Mouse (Mus musculus) liver, embryonic 16.5 days (tissue): ENCODE measurements at regions not wholly inside any gene's neighbourhood (a gene's known extent, or its start where the extent isn't known, plus 50 kb on each side); places are given as distances from the start of the nearest gene placed in this dataset.

Experiments
- ATAC-seq: fragments of 200-750 bp; cut with Nextera tagmentation; 2 replicates; pipeline ENCODE4 v1.8.0; 2017; ENCODE audit warnings: low read depth, mild to moderate bottlenecking, moderate number of reproducible peaks, moderate library complexity
- H3K27ac ChIP-seq: fragments of 300-500 bp; sonication (generic); 2 replicates; pipeline ENCODE4 v1.5.1; 2014; ENCODE audit warnings: mild to moderate bottlenecking, low read length
- H3K27me3 ChIP-seq: fragments of 300-500 bp; sonication (generic); 2 replicates; pipeline ENCODE4 v1.6.1; 2014; ENCODE audit warnings: low read depth, low read length, mixed read lengths; ENCODE audit not compliant: control insufficient read depth, insufficient read depth
- H3K36me3 ChIP-seq: fragments of 300-500 bp; sonication (generic); 2 replicates; pipeline ENCODE4 v1.6.1; 2014; ENCODE audit warnings: mild to moderate bottlenecking; ENCODE audit not compliant: control insufficient read depth, insufficient read depth
- H3K4me1 ChIP-seq: fragments of 300-500 bp; sonication (generic); 2 replicates; pipeline ENCODE4 v1.6.1; 2014; ENCODE audit warnings: low read depth, low read length, mixed read lengths; ENCODE audit not compliant: control insufficient read depth
- H3K4me2 ChIP-seq: fragments of 300-500 bp; sonication (generic); 2 replicates; pipeline ENCODE4 v1.6.1; 2014; ENCODE audit warnings: low read depth, low read length, mixed read lengths
- H3K4me3 ChIP-seq: fragments of 300-500 bp; sonication (generic); 2 replicates; pipeline ENCODE4 v1.5.1; 2014; ENCODE audit warnings: low read depth, mild to moderate bottlenecking, low read length
- H3K9ac ChIP-seq: fragments of 300-500 bp; sonication (generic); 2 replicates; pipeline ENCODE4 v1.6.1; 2014; ENCODE audit warnings: low read depth, low read length
- H3K9me3 ChIP-seq: fragments of 300-500 bp; sonication (generic); replicated peaks from 2 replicates; pipeline ENCODE4 v1.6.1; 2016; ENCODE audit warnings: low read length; ENCODE audit not compliant: control insufficient read depth
- WGBS: fragments of 180-500 bp; shearing (Covaris S2); extraction: QIAGEN DNeasy Blood & Tissue Kit; methylation state at CpG from one replicate; pipeline ENCODE4 v1.1.7; 2014; ENCODE audit not compliant: insufficient replicate concordance; 5-methylcytosine and 5-hydroxymethylcytosine counted together

DNA sequence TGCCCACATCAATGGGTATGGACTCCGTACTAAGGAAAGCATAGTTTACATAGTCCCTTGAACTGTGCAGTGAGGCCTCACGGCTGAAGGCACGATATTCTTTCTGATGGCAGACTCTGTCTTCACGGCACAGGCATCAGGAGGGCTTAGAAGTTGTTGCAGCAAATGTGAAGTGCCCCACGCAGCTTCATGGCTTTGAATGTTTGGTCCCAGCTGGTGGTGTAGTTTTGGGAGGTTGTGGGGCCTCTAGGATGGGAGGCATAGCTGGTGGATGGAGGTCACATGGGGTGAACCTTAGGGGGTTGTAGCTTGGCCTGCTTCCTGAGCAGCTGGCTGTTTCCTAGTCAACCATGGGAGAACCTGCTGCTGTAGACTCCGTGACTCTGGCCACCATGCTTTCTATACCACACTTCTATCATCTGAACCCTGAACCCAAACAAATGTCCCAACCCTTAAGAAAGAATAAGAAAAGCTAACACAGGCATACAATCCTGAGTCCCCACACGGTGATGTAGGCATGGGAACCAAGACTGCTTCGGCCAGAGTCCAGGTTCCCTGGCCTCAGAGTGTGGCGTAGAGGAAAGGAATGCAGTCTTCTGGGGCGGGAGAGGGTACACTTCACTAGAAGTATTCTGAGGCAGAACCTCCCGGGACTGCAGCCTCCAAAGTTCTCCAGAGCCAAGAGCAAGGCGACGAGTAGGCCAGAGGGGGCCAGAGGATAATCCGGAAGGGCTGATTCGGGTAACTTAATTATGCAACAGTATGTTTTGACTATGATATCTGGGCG is 59.2 kb upstream of the Cnih3 start:
- Histone ChIP-seq H3K9me3 (no peaks in the 10 kb centered on the region), H3K27me3 (no peaks in the 10 kb centered on the region; the same call in 1 of the 2 replicates), H3K9ac (no peak overlapping the region), H3K27ac (no peak overlapping the region), H3K36me3 (no peaks in the 10 kb centered on the region), H3K4me3 (no peak overlapping the region), H3K4me1 (no peaks in the 10 kb centered on the region), H3K4me2 (no peak overlapping the region)
- 78% methylated on average over 16 of the region's 16 CpGs for WGBS
- ATAC-seq, result no peak

DNA sequence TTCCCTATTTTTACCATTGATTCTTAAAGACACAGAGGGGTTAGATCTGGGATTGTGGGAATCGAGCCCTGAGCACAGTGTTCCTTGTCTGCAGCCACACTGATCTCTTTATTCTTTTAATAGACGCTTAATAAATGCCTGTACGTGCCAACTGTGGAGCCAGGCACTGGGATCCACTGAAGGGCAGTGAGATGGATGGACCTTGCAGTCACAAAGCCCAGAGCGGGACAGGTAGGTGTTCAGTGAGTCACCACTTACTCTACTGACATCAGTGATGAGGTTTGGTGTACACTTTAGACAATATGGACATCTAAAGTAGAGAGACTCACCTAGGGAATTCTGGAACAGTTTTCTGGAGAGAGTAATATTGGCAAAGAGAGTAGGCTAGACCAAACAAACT is 56.8 kb upstream of the Cnih3 start:
- Histone ChIP-seq H3K4me3 (no peak overlapping the region), H3K9me3 (no peaks in the 10 kb centered on the region), H3K9ac (no peak overlapping the region), H3K36me3 (no peaks in the 10 kb centered on the region), H3K27ac (no peak overlapping the region), H3K4me1 (peaks cover 6% of the 10 kb centered on the region; the same call in 1 of the 2 replicates), H3K27me3 (peaks cover 11% of the 10 kb centered on the region), H3K4me2 (no peak overlapping the region)
- no peak for ATAC-seq
- WGBS, result 67% methylated on average over 4 of the region's 4 CpGs

DNA sequence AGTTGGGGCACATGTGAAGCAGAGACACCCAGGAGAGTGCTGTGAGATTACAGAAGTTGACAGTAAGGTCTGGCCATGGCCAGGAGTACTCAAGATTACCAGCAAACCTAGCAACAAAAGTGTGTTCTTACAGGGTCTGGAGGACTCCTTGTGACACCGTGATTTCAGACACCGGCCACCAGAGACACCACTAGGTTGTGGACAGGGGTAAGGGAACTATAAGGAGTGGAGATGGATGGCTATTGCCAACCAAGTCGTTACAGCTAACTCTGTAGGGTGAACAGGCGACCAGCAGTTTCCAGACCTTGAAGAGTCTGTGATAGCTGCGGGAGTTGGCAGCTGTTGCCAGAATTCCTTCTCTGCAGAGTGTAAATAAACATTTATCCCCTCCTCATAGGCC is 54.4 kb upstream of the Cnih3 start:
- H3K4me2 ChIP-seq, result no peak overlapping the region
- H3K9me3 ChIP-seq, result no peaks in the 10 kb centered on the region
- no peak overlapping the region for H3K9ac ChIP-seq
- no peaks in the 10 kb centered on the region for H3K36me3 ChIP-seq
- 68% methylated on average over 5 of the region's 5 CpGs for WGBS
- ATAC-seq, result no peak
- peaks cover 6% of the 10 kb centered on the region; the same call in 1 of the 2 replicates for H3K4me1 ChIP-seq
- no peak overlapping the region for H3K4me3 ChIP-seq
- H3K27me3 ChIP-seq, result peaks cover 11% of the 10 kb centered on the region
- no peak overlapping the region for H3K27ac ChIP-seq

DNA sequence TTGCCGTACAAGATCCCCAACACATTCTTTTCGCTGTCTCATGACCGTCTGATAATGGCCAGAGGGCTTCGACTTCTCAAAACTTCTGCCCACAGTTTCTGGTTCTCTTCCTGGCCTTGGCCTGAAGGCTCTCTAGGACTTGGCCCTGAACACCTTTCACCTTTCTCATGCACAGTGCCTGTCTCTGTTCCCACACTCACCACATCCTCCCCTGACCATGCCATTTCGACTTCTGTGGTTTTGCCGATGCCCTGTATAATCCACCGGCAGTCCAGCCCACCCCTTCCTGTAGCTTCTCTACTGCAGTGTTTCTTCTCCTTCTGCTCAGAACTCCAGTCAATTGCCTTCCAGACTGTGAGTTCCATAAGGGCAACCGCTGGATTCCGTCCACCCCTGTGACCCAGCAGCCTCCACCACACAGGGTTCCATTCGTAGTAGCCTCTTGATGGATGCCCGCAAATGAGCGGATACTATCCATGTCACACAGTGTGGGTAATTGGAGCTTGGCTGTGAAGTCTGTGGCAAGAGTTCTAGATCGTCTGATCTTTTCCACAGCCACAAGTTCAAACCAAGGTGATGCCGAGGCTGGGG is 53.3 kb upstream of the Cnih3 start:
- 40% methylated on average over 14 of the region's 14 CpGs for WGBS
- no peaks in the 10 kb centered on the region for H3K9me3 ChIP-seq
- no peak overlapping the region for H3K4me3 ChIP-seq
- no peak overlapping the region for H3K9ac ChIP-seq
- no peak for ATAC-seq
- H3K27me3 ChIP-seq, result peaks cover 11% of the 10 kb centered on the region
- H3K4me1 ChIP-seq, result peaks cover 6% of the 10 kb centered on the region; the same call in 1 of the 2 replicates
- no peak overlapping the region for H3K4me2 ChIP-seq
- H3K36me3 ChIP-seq, result no peaks in the 10 kb centered on the region
- H3K27ac ChIP-seq, result no peak overlapping the region

DNA sequence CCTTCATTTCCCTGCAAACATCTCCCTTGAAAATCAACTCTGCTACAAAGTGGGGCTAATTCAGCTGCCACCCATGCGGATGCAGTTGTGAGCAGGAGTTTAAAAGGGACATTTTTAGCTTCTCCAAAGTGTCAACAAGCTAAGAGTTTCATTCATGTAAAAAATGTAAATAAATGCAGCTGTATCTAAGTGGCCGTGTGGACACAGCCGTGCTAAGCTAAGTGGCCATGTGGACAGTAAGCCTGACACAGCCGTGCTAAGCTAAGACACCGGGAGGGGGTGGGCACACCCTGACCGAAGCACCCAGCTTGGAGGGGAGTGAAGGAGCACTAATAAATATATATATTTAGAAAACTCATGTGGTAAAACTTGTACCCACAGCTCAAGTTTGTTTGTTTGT is 52.6 kb upstream of the Cnih3 start:
- no peak for ATAC-seq
- H3K4me3 ChIP-seq, result no peak overlapping the region
- no peak overlapping the region for H3K9ac ChIP-seq
- H3K4me1 ChIP-seq, result peaks cover 6% of the 10 kb centered on the region; the same call in 1 of the 2 replicates
- H3K27ac ChIP-seq, result no peak overlapping the region
- H3K36me3 ChIP-seq, result no peaks in the 10 kb centered on the region
- no peaks in the 10 kb centered on the region for H3K9me3 ChIP-seq
- no peak overlapping the region for H3K4me2 ChIP-seq
- peaks cover 11% of the 10 kb centered on the region for H3K27me3 ChIP-seq
- 79% methylated on average over 6 of the region's 6 CpGs for WGBS

GRCm38 (mm10) chr1:181302151-181302550 is 50.3 kb upstream of the Cnih3 start:
- H3K9me3 ChIP-seq, result no peaks in the 10 kb centered on the region
- no peak for ATAC-seq
- WGBS, result 85% methylated on average over 17 of the region's 17 CpGs
- H3K4me2 ChIP-seq, result no peak overlapping the region
- H3K27me3 ChIP-seq, result peaks cover 11% of the 10 kb centered on the region
- no peak overlapping the region for H3K27ac ChIP-seq
- no peak overlapping the region for H3K4me3 ChIP-seq
- peaks cover 6% of the 10 kb centered on the region; the same call in 1 of the 2 replicates for H3K4me1 ChIP-seq
- H3K9ac ChIP-seq, result no peak overlapping the region
- no peaks in the 10 kb centered on the region for H3K36me3 ChIP-seq
